Comparison of ENCODE assay signal across 2 mouse cellular contexts in the genomic region with DNA sequence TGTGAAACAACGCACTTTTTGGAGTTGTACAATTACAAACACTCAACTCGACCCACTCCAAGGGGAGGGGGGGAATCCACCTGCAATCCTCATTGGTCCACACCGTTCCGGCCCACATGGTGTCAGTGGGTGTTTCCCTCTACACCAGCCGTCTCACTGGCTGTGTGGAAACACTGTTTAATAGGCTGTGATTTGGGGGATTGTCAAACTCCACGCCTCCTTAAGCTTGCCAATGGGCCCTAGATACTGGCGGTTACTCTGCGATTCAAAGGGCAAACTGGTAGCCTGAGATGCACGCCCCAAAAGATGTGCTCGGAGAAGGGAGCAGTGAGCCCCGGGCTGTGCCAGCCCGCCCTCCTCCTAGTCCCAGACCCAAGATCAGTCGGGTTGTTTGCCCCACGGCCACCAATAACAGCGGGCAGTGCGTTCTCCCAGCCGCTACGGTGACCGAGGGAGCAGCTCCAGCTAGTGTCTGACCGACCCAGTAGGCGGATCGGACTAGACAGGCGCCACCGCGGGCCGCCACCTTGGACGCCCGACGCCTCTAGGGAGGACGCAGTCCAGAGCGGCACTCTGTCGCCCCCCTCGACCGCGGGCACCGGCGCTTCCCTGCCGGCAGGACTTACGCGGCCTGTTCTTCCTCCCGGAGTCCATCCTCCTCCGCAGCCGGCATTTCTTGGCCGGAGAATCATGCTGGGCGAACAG.
A peak's percentile ranks its signal among the peaks of the same experiment; 100 is the strongest.
TF ChIP-seq lines count a peak whose summit lies in the region.

No protein-coding gene starts in this region.

TF ChIP-seq in C2C12, 6 proteins besides CTCF, POLR2A, EP300 and RAD21 (continued from another document):
- TF ChIP-seq FOSL1 (IDR thresholded peaks at IDR 0.05; ENCODE audit: insufficient read depth, low read length, poor library complexity, severe bottlenecking) (no peak), MAX (IDR thresholded peaks at IDR 0.05) (peak; percentile 68), MYOG (IDR thresholded peaks at IDR 0.05; ENCODE audit: control insufficient read depth, extremely low read depth, insufficient read length) (no peak)
TF ChIP-seq in C2C12: peak in this region for 2.

TF ChIP-seq in myocyte, 11 proteins besides CTCF, POLR2A, EP300 and RAD21 (continued from another document):
- peak in 1 of 3 experiments; percentile 2 for TF ChIP-seq MYOG (IDR thresholded peaks at IDR 0.05; ENCODE audit: control insufficient read depth in 1 of 3, insufficient read depth in 1 of 3, insufficient read length in 2 of 3, low read depth in 2 of 3)
- peak; percentile 7 for TF ChIP-seq E2F4 (IDR thresholded peaks at IDR 0.05; ENCODE audit: insufficient read depth)
- peak; percentile 75 for TF ChIP-seq POLR2AphosphoS2 (IDR thresholded peaks at IDR 0.05; ENCODE audit: insufficient read length, low read depth)
